ENCODE assay signal across 19 mouse cellular contexts in genomic region chr9:64981904-64982303, GRCm38 (mm10). TPM values are rescaled to one million over a fixed set of nuclear protein-coding genes. Genes with fewer than 3 reads are reported as not detected.
"Had no signal": no experiment of that assay in that cellular context is flagged by ENCODE, and none has a peak within 500 bp of the region (broad histone marks: within the 10 kb centered on the region; RNA-seq: fewer than 3 reads in every experiment).

No protein-coding gene starts in this region.

- H3K9me3 ChIP-seq: neural tube, embryonic 13.5 days; neural tube, embryonic 15.5 days; stomach, embryonic 15.5 days had no signal

- H3K27me3 ChIP-seq: neural tube, embryonic 13.5 days; neural tube, embryonic 15.5 days; stomach, embryonic 15.5 days had no signal

- H3K4me3 ChIP-seq: neural tube, embryonic 13.5 days; neural tube, embryonic 15.5 days; stomach, embryonic 15.5 days had no signal

- H3K4me2 ChIP-seq: neural tube, embryonic 13.5 days; neural tube, embryonic 15.5 days; stomach, embryonic 15.5 days had no signal

- DNase-seq: retina, postnatal 1 day; right cerebral cortex, adult 18-20 months; right cerebral cortex, postnatal 14 days; right cerebral cortex, postnatal 25 days; right cerebral cortex, postnatal 4 days; spleen, adult 18-20 months; thymus, adult 18-20 months; thymus, adult 2 months; thymus, postnatal 14 days; thymus, postnatal 25 days; thymus, postnatal 36 days; thymus, postnatal 4 days had no signal

- H3K27ac ChIP-seq: neural tube, embryonic 13.5 days; neural tube, embryonic 15.5 days; stomach, embryonic 15.5 days; stomach, postnatal 0 days had no signal

- H3K9ac ChIP-seq: neural tube, embryonic 13.5 days; neural tube, embryonic 15.5 days; stomach, embryonic 15.5 days had no signal

- H3K4me1 ChIP-seq: neural tube, embryonic 13.5 days; neural tube, embryonic 15.5 days; stomach, embryonic 15.5 days had no signal

RNA-seq across cellular contexts. Expression of gene Slc24a1, which starts 30.5 kb away (rescaled TPM):
- polyA plus RNA-seq: small intestine, adult 2 months; spleen, adult 2 months; stomach, embryonic 14.5 days had no signal
